Mouse (Mus musculus) C2C12 (cell line): ENCODE measurements around the gene Pacsin2. TPM values are rescaled to one million over a fixed set of nuclear protein-coding genes. Genes with fewer than 3 reads are reported as not detected.
"Not testable (repeated sequence)": the region's sequence is repeated elsewhere in the genome, so short reads cannot be mapped to it uniquely, and the experiment has no call there.

ENCODE experiments used
- H3K27me3 ChIP-seq: one replicate; pipeline ENCODE4 v1.6.1; 2011; ENCODE audit not compliant: control insufficient read depth, insufficient read depth, insufficient read length
- H3K36me3 ChIP-seq: one replicate; pipeline ENCODE4 v1.6.1; 2011; ENCODE audit not compliant: control insufficient read depth, insufficient read depth
- H3K4me3 ChIP-seq: one replicate; pipeline ENCODE4 v1.5.1; 2011; ENCODE audit warnings: mild to moderate bottlenecking, control low read depth; ENCODE audit not compliant: poor library complexity, insufficient read depth, severe bottlenecking
- H3K79me2 ChIP-seq: one replicate; pipeline ENCODE4 v1.6.1; 2011; ENCODE audit not compliant: control insufficient read depth, insufficient read depth
- H3K79me3 ChIP-seq: one replicate; pipeline ENCODE4 v1.6.1; 2011; ENCODE audit warnings: low read depth, control low read depth
- H3ac ChIP-seq: one replicate; pipeline ENCODE3; 2011; ENCODE audit warnings: low read depth; ENCODE audit not compliant: control insufficient read depth, insufficient read length
- CEBPB ChIP-seq: IDR thresholded peaks from one replicate; pipeline ENCODE4 v1.6.1; 2011; ENCODE audit warnings: low read depth, mild to moderate bottlenecking, control low read depth, moderate library complexity
- CTCF ChIP-seq: IDR thresholded peaks from one replicate; pipeline ENCODE4 v1.5.1; 2011; ENCODE audit not compliant: control insufficient read depth, insufficient read depth, insufficient read length
- FOSL1 ChIP-seq: IDR thresholded peaks from one replicate; pipeline ENCODE4 v1.8.0; 2011; ENCODE audit warnings: mild to moderate bottlenecking, low read length; ENCODE audit not compliant: poor library complexity, insufficient read depth, severe bottlenecking
- MAX ChIP-seq: IDR thresholded peaks from one replicate; pipeline ENCODE4 v1.6.1; 2011; ENCODE audit warnings: mild to moderate bottlenecking, control low read depth
- MYOD1 ChIP-seq: IDR thresholded peaks from one replicate; pipeline ENCODE4 v1.6.1; 2011; ENCODE audit warnings: low read depth; ENCODE audit not compliant: control insufficient read depth, insufficient read length
- MYOG ChIP-seq: IDR thresholded peaks from one replicate; pipeline ENCODE4 v1.6.1; 2011; ENCODE audit not compliant: control insufficient read depth, insufficient read length; ENCODE audit errors: extremely low read depth
- USF1 ChIP-seq: IDR thresholded peaks from one replicate; pipeline ENCODE4 v1.6.1; 2011; ENCODE audit warnings: low read depth, mild to moderate bottlenecking, control low read depth, moderate library complexity
- long read RNA-seq, 2 experiments: library from polyadenylated mRNA; unstranded; transcript quantifications; one replicate each; pipeline ENCODE4 v2.0.0; 2019 to 2020
- polyA plus RNA-seq: library from polyadenylated mRNA; unstranded; fragments of >200 nt; fragmentation: generic; extraction: Trizol; gene quantifications from one replicate; pipeline ENCODE4 v1.2.1, GENCODE M21; 2012; ENCODE audit warnings: missing spikeins

Gene Pacsin2
- 101 TPM for polyA plus RNA-seq
- long read RNA-seq, experiment 1, transcript Pacsin2-203 (11 exons, 3,693 nt): major isoform, 96 of 126 reads
- long read RNA-seq, experiment 1, partial matches to known transcripts: 10 of 126 reads
- long read RNA-seq, experiment 1, other reads (novel, unspliced or antisense): 20 of 126 reads
- long read RNA-seq, experiment 2, transcript Pacsin2-203 (11 exons, 3,693 nt): major isoform, 1,526 of 1,768 reads
- long read RNA-seq, experiment 2, partial matches to known transcripts: 40 of 1,768 reads
- long read RNA-seq, experiment 2, other reads (novel, unspliced or antisense): 202 of 1,768 reads

DNA sequence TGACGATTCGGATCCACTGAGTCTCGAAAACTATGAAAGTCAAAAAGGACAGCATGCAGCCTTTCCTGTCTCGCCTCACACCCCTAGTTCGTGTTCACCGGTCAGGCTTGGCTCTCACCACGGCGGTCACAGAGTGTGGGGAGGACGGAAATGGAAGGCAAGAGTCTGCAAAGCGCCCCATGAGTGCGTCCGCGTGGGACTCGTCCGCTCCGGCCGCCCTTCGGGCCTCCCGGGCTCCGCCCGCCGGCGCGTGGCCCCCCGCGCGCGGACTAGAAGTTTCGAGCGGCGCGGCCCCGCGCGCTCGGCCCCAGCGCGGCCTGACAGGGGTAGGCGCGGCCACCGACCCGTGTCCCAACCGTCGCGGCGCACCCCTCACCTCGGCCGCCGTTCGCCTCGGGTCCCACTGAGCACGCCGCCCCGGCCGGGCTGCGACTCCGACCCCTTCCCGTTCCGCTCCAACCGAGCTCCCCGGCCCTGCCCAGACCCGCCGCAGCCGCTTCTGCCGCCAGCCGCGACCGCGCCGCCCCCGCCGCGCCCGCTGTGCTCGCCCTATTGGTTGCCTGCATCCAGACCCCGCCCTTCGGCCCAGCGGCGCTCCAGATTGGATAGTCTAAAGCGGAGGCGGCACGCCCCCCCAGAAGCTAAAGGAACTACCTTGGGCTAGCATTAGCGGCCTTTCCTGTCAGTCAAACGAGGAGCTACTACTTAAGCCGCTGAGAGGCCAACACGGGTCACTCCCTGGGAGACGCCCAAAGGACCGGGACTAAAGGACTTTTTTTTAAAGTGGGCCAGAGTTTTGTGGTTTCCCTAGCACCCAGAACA is at the start of gene Pacsin2:
TSS of gene Pacsin2 (minus strand) at position 524 of the 822 bp plus-strand sequence.
- peak within 1 kb of the TSS; percentile 67 for H3K4me3 ChIP-seq
- peaks cover 45% of the 10 kb centered on the region for H3K79me3 ChIP-seq
- H3K79me2 ChIP-seq: peaks cover 50% of the 10 kb centered on the region
- H3K27me3 ChIP-seq: no peaks in the 10 kb centered on the region
- TF ChIP-seq MAX: peak; percentile 62
- TF ChIP-seq MYOG: no peak
- TF ChIP-seq FOSL1: no peak
- peaks cover 21% of the 10 kb centered on the region for H3K36me3 ChIP-seq
- H3ac ChIP-seq: peak within 1 kb of the TSS; percentile 75

DNA sequence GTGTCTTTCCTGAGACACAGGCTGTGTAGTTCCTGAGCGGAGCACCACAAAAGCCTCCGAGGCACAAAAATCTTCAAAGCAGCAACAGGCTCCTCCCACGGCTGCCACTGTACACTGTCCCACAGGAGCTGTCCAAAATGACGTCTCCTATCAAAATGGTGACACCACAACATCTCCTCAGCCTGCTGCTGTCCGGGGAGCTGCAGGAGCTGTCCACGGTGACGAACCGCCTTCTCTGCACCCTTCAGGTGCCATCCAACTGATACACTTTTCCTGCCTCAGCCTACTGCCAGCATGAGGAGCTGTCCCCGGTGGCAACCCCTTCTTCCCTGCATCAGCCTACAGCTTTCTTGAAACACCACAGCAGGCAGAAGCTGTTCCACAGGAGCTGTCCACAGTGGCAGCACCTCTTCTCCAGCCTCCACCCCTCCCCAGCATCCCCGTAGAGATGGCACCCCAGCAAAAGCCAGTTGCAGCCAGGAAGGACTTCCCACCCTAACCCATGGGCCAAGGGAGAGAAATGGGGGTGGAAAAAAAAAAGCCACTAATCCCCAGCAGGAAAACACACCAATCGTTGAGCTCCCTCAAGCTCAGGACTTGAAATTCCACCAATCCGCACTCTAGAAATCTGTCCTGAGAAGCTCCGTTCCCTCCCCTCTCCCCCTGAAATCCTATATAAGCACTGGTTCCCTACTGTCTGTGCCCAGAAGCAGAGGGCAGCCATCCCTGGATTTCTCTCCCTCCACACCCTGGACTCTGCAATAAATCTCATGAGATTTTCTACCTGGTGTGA is 48.3 kb upstream of the Pacsin2 start:
- no peaks in the 10 kb centered on the region for H3K79me3 ChIP-seq
- no peaks in the 10 kb centered on the region for H3K36me3 ChIP-seq
- no peaks in the 10 kb centered on the region for H3K27me3 ChIP-seq
- H3K79me2 ChIP-seq: peaks cover 21% of the 10 kb centered on the region
- no peak overlapping the region for H3K4me3 ChIP-seq
- no peak for TF ChIP-seq MYOG
- no peak for TF ChIP-seq USF1
- no peak for TF ChIP-seq CTCF
- TF ChIP-seq FOSL1: no peak
- TF ChIP-seq MAX: no peak
- no peak for TF ChIP-seq MYOD1
- H3ac ChIP-seq: no peak overlapping the region

- TF ChIP-seq CEBPB (no peak), MYOD1 (no peak), MAX (peak; percentile 59)
- Histone ChIP-seq H3K79me2 (peaks cover 21% of the 10 kb centered on the region), H3K79me3 (no peaks in the 10 kb centered on the region), H3K27me3 (no peaks in the 10 kb centered on the region), H3K36me3 (no peaks in the 10 kb centered on the region), H3K4me3 (peak within 1 kb of the TSS; percentile 58), H3ac (peak within 1 kb of the TSS; percentile 48)
Measured at GRCm38 (mm10) chr15:83510805-83511405, 46.5 kb upstream of the Pacsin2 start, which contains the start of gene Ttll1. Ttll1 (minus strand) TSS chr15:83510893.

DNA sequence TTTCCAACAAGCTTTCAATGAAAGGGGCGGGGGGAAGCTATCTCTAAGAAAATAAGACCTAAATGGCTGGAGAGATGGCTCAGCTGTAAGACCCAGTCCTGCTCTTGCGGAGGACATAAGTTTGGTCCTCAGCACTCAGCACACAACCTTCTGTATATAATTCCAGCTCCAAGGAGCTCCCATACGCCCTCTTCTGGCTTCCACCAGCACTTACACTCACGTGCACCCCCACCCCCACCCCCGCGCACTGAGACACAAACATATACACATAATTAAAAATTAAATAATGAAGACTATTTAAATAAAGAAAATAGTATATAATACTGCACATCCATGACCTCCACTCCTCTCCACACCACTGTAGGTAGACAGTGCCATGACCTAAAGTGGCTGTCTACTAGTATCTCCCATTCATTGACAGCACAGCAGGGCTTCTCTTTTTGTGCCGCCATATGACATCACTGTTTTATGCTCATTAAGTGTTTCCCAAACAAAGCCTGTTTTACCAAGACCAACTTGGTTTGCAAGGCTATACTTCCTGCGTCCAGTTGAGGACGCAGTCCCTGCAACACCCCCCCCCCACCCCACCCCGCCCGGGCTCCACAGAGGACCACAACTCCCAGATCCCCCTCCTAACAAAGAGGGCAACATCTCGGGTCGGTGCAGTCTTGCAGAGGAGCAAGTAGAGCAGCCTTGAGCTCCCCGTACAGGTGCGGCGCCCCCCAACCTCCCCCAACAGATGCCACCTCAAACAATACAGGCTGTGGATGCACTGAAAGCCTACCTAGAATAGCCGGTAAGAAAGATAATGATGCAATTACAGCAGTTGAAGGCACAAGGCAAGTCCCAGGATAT is 45.8 kb upstream of the Pacsin2 start:
- H3K36me3 ChIP-seq: no peaks in the 10 kb centered on the region
- H3K4me3 ChIP-seq: peak overlapping the region; percentile 58
- H3ac ChIP-seq: peak overlapping the region; percentile 48
- no peaks in the 10 kb centered on the region for H3K79me3 ChIP-seq
- TF ChIP-seq USF1: no peak
- TF ChIP-seq MAX: no peak
- TF ChIP-seq CEBPB: no peak
- no peak for TF ChIP-seq MYOD1
- no peak for TF ChIP-seq FOSL1
- TF ChIP-seq CTCF: no peak
- TF ChIP-seq MYOG: no peak
- H3K27me3 ChIP-seq: no peaks in the 10 kb centered on the region
- H3K79me2 ChIP-seq: peaks cover 21% of the 10 kb centered on the region

GRCm38 (mm10) chr15:83501483-83501882 is 37.1 kb upstream of the Pacsin2 start:
- not testable (repeated sequence) for H3K79me3 ChIP-seq, H3ac ChIP-seq, H3K79me2 ChIP-seq, H3K4me3 ChIP-seq, H3K27me3 ChIP-seq
- H3K36me3 ChIP-seq: peaks cover 36% of the 10 kb centered on the region
